Mouse (Mus musculus): Measurements from ENCODE around the gene Mt1.

DNA sequence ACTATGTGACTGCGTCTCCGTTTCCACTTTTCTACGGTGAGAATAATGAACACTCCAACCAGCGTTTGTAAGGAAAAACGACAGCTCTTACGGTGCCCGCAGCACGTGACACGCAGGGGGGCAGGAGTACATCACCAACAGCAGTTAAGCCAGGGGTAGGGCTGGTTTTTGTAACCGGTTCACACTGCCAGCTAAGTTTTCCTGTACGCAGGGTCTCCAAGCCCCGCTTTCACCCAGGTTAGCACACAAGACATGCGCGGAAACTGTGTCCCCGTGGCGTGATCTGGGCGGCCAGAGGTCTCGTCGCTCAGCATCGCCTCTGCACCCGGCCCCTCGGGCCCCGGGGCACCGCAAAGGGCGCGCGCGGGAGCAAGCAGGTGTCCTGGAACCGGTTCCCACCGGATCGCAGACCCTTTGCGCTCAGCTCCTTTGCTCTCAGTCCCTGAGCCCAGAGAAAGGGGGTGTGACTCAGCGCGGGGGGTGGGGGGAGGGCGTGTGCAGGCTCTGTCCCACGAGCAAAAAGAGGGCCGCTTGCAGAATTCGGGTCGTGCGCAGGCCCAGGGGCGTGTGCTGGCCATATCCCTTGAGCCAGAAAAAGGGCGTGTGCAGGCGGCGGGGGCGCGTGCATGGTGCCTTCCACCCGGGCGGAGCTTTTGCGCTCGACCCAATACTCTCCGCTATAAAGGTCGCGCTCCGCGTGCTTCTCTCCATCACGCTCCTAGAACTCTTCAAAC lies 6.6 kb upstream of the Mt1 start, which contains the start of gene Mt2:
- no peak for TF ChIP-seq CTCF (IDR thresholded peaks at IDR 0.05; ENCODE audit: low read depth, low read length)
- no peak for TF ChIP-seq GATA1 (IDR thresholded peaks at IDR 0.05; ENCODE audit: borderline replicate concordance, low read length)
- no peak for TF ChIP-seq TAL1 (conservative IDR thresholded peaks at IDR 0.05; ENCODE audit: low read depth, low read length)

Data from G1E (cell line).